Comparison of ENCODE assay signal across 8 mouse cellular contexts in the genomic region with DNA sequence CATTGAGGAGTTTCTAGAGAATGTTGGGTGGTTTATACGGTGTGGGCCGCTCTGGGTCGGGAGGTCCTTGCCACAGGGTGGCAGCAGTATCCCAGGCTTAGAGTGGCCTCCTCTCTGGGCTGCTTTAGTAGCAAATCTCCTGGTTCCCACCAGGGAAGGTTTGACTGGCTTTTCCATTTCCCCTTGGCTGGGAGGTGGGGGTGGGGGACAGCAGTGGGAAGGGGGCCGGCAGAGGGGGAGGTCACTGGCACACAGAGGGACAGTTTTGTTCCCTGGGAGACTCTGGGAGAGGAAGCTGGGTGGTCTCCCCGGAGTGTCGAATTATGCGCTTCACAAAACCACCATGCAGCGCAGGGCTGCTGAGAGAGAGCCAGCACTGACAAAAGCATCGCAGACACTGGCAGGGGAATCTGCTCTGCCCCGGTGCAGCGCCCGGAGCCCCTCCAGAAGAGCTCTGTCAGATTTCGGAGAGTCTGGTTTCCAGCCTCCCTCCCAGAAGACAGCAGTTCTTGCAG.
A peak's percentile ranks its signal among the peaks of the same experiment; 100 is the strongest.
DNase-seq lines count a peak whose midpoint lies in the region; ATAC-seq lines count a peak whose summit lies in the region.

No protein-coding gene starts in this region.

- ATAC-seq in common myeloid progenitor, adult 5-6 weeks (replicated peaks; ENCODE audit: low read depth, poor library complexity, severe bottlenecking) = 0 out of 2 replicates have a peak, but pooled peaks have one; percentile 17
- ATAC-seq in activated CD4-positive, CD25-positive, alpha-beta regulatory T cell, adult 4 months = no peak

- peak; percentile 38 to 58 for DNase-seq in adrenal gland, adult 18-20 months (ENCODE audit: low spot score in 2 of 2)
- peak; percentile 5 to 28 for DNase-seq in gastrocnemius, adult 8-10 months (ENCODE audit: low spot score in 2 of 2)
- DNase-seq in hindlimb bud, embryonic 11.5 days (ENCODE audit: extremely low spot score, low read depth, low spot score) = peak; percentile 66
- DNase-seq in left cerebral cortex, adult 18-20 months (ENCODE audit: low spot score in 2 of 2) = peak; percentile 70 to 76
- peak; percentile 62 for DNase-seq in lung, postnatal 25 days (ENCODE audit: low spot score)
- peak; percentile 63 for DNase-seq in retina, postnatal 7 days (ENCODE audit: low read depth, low spot score)

Comparison
In these comparisons a context has a peak if more than half of its experiments do, and no peak if none do; other contexts are left out.
1. DNase-seq: peak in every context shown above with its lines; median percentile 73 in left cerebral cortex, adult 18-20 months; 66 in hindlimb bud, embryonic 11.5 days; 63 in retina, postnatal 7 days; 62 in lung, postnatal 25 days; 48 in adrenal gland, adult 18-20 months; 16 in gastrocnemius, adult 8-10 months.